Comparison of ENCODE assay signal across 9 mouse cellular contexts in the genomic region with DNA sequence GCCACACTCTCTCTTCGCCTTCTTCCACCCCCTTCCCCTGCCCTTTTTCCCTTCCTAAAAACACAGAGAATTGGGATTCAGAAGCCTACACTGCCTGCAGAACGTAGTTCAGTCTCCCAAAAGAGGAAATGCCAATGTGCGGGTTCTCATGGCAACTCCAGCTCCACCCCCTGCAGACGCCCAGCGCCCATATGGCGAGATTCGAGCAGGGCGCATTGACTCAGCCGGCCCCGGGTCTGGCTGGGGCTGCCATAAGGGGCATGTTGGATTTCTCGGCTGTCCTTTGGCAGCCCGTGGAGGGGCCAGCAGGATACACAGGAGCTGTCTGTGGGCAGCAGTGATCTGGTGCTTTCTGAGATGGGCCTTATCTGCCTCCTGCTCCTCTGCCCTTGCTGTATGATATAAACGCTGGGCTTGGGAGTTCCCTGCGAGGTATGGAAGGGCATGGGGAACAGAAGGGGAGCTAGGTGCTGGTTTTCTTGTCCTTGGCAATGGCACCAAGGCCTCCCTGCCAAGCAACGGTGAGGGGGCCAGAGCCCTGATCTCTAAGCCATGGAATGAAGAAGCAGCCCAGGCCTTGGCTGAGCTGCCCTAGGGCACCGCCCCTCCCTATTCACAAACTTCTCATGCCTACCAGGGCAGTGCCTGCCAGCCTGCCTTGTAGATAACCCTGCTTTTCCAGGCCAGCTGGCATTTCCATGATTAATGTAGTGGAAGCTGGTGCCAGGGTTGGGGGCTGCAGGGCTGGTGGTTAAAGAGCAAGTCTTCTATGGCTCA.
DNase-seq lines count a peak whose midpoint lies in the region; ATAC-seq and TF ChIP-seq lines count a peak whose summit lies in the region.
"Had no signal": no experiment of that assay in that cellular context is flagged by ENCODE, and none has a peak within 500 bp of the region (broad histone marks: within the 10 kb centered on the region; RNA-seq: fewer than 3 reads in every experiment).

No protein-coding gene starts in this region.

- intact Hi-C loops in left cerebral cortex, postnatal 25 days (cut with DNase I), result no loop called here
- intact Hi-C loops in gastrocnemius, postnatal 36 days (cut with DNase I), result no loop called here

- DNase-seq in cerebellum, adult 2 months, result peak; percentile 47 to 49
- DNase-seq in frontal cortex, postnatal 36 days (ENCODE audit: low spot score in 2 of 2), result peak; percentile 86 to 90
- DNase-seq in left cerebral cortex, postnatal 25 days (ENCODE audit: low spot score in 2 of 2), result peak; percentile 79 to 97
- DNase-seq in gastrocnemius, postnatal 36 days, result no peak
- no peak for DNase-seq in kidney, adult 11 months

- no peak overlapping the region for H3K9ac ChIP-seq in kidney, embryonic 14.5 days (ENCODE audit: low read depth, low read length)
- H3K9ac ChIP-seq: lung, embryonic 15.5 days had no signal

- H3K27me3 ChIP-seq in E14TG2a.4 (ENCODE audit: insufficient read depth, low read length), result peaks cover 65% of the 10 kb centered on the region
- no peaks in the 10 kb centered on the region for H3K27me3 ChIP-seq in cerebellum, adult 2 months (ENCODE audit: control insufficient read depth, insufficient read depth, low read length)
- H3K27me3 ChIP-seq in kidney, embryonic 14.5 days (ENCODE audit: control insufficient read depth, insufficient read depth, low read length), result no peaks in the 10 kb centered on the region
- H3K27me3 ChIP-seq: lung, embryonic 15.5 days had no signal

- 27% methylated on average over 16 of the region's 16 CpGs for WGBS in cerebellum, adult 2 months
- 59% methylated on average over 16 of the region's 16 CpGs for WGBS in kidney, embryonic 14.5 days

- H3K4me2 ChIP-seq in kidney, embryonic 14.5 days (replicated peaks; ENCODE audit: low read depth, low read length), result no peak overlapping the region
- H3K4me2 ChIP-seq: lung, embryonic 15.5 days had no signal

- no peak for TF ChIP-seq POLR2A in cerebellum, adult 2 months (IDR thresholded peaks at IDR 0.05; ENCODE audit: borderline replicate concordance, insufficient read depth, low read length)

- no peak for TF ChIP-seq CTCF in E14TG2a.4 (conservative IDR thresholded peaks at IDR 0.05; ENCODE audit: low read length)
- TF ChIP-seq CTCF in cerebellum, adult 2 months (IDR thresholded peaks at IDR 0.05; ENCODE audit: borderline replicate concordance, insufficient read depth, low read depth, low read length), result no peak

- peak overlapping the region; percentile 41; the same call in 1 of the 2 replicates for H3K4me3 ChIP-seq in E14TG2a.4 (replicated peaks; ENCODE audit: low read length)
- H3K4me3 ChIP-seq in cerebellum, adult 2 months (replicated peaks; ENCODE audit: insufficient read depth, low read depth, low read length), result no peak overlapping the region
- H3K4me3 ChIP-seq in kidney, embryonic 14.5 days (ENCODE audit: low read length), result no peak overlapping the region
- H3K4me3 ChIP-seq: lung, embryonic 15.5 days had no signal

- ATAC-seq in kidney, embryonic 14.5 days (ENCODE audit: low FRiP score, low TSS enrichment), result no peak
- no peak; the same call in 1 of the 2 replicates for ATAC-seq in granulocyte monocyte progenitor cell, adult 5-6 weeks (replicated peaks; ENCODE audit: poor library complexity, severe bottlenecking)

- H3K4me1 ChIP-seq in E14TG2a.4 (replicated peaks; ENCODE audit: low read depth, low read length), result peaks cover 18% of the 10 kb centered on the region
- peaks cover 45% of the 10 kb centered on the region for H3K4me1 ChIP-seq in cerebellum, adult 2 months (ENCODE audit: control insufficient read depth, insufficient read depth, low read length)
- no peaks in the 10 kb centered on the region for H3K4me1 ChIP-seq in kidney, embryonic 14.5 days (ENCODE audit: control insufficient read depth, insufficient read depth, low read length)
- H3K4me1 ChIP-seq: lung, embryonic 15.5 days had no signal

- no peaks in the 10 kb centered on the region for H3K9me3 ChIP-seq in E14TG2a.4 (ENCODE audit: low read length)
- H3K9me3 ChIP-seq in kidney, embryonic 14.5 days (ENCODE audit: control insufficient read depth, low read length), result no peaks in the 10 kb centered on the region
- H3K9me3 ChIP-seq: lung, embryonic 15.5 days had no signal

- H3K36me3 ChIP-seq in E14TG2a.4 (ENCODE audit: insufficient read depth, low read length), result no peaks in the 10 kb centered on the region
- H3K36me3 ChIP-seq in kidney, embryonic 14.5 days (ENCODE audit: control insufficient read depth, insufficient read depth, low read length), result no peaks in the 10 kb centered on the region
- H3K36me3 ChIP-seq: lung, embryonic 15.5 days had no signal

- H3K27ac ChIP-seq in cerebellum, adult 2 months (ENCODE audit: insufficient read depth, low read length), result no peak overlapping the region
- no peak overlapping the region for H3K27ac ChIP-seq in kidney, embryonic 14.5 days (ENCODE audit: low read depth, low read length)
- H3K27ac ChIP-seq: lung, embryonic 15.5 days had no signal

Comparison
In these comparisons a context has a peak if more than half of its experiments do, and no peak if none do; other contexts are left out.
1. DNase-seq: peak in cerebellum, adult 2 months (2 of 2), frontal cortex, postnatal 36 days (2 of 2) and left cerebral cortex, postnatal 25 days (2 of 2); none in gastrocnemius, postnatal 36 days (0 of 2) and kidney, adult 11 months (single experiment).